Mouse (Mus musculus) forebrain, embryonic 13.5 days (tissue): Measurements from ENCODE around the gene Rgs10. TPM values are rescaled to one million over a fixed set of nuclear protein-coding genes. Genes with fewer than 3 reads are reported as not detected.
"Not testable (repeated sequence)": the region's sequence is repeated elsewhere in the genome, so short reads cannot be mapped to it uniquely, and the experiment has no call there.

Source experiments
- ATAC-seq: fragments of 200-750 bp; cut with Nextera tagmentation; 2 replicates; pipeline ENCODE4 v1.8.0; 2017
- H3K27ac ChIP-seq: fragments of 300-500 bp; sonication (generic); 2 replicates; pipeline ENCODE4 v1.5.1; 2015; ENCODE audit warnings: inconsistent platforms, mild to moderate bottlenecking, moderate library complexity
- H3K27me3 ChIP-seq: fragments of 300-500 bp; sonication (generic); 2 replicates; pipeline ENCODE4 v1.6.1; 2015; ENCODE audit warnings: mild to moderate bottlenecking, inconsistent platforms
- H3K36me3 ChIP-seq: fragments of 300-500 bp; sonication (generic); 2 replicates; pipeline ENCODE4 v1.6.1; 2015; ENCODE audit warnings: mild to moderate bottlenecking, inconsistent platforms; ENCODE audit not compliant: poor library complexity, severe bottlenecking
- H3K4me1 ChIP-seq: fragments of 300-500 bp; sonication (generic); 2 replicates; pipeline ENCODE4 v1.6.1; 2015; ENCODE audit warnings: inconsistent platforms
- H3K4me2 ChIP-seq: fragments of 300-500 bp; sonication (generic); 2 replicates; pipeline ENCODE4 v1.6.1; 2015; ENCODE audit warnings: inconsistent platforms, mild to moderate bottlenecking, moderate library complexity
- H3K4me3 ChIP-seq: fragments of 300-500 bp; sonication (generic); 2 replicates; pipeline ENCODE4 v1.5.1; 2015; ENCODE audit warnings: mild to moderate bottlenecking, inconsistent platforms
- H3K9ac ChIP-seq: fragments of 300-500 bp; sonication (generic); 2 replicates; pipeline ENCODE4 v1.6.1; 2015; ENCODE audit warnings: mild to moderate bottlenecking, inconsistent platforms
- H3K9me3 ChIP-seq: fragments of 300-500 bp; sonication (generic); replicated peaks from 2 replicates; pipeline ENCODE4 v1.6.1; 2016; ENCODE audit warnings: inconsistent platforms
- WGBS: fragments of 180-500 bp; shearing (Covaris S2); methylation state at CpG from one replicate; pipeline ENCODE4 v1.1.7; 2015; 5-methylcytosine and 5-hydroxymethylcytosine counted together
- polyA plus RNA-seq: library from polyadenylated mRNA; unstranded; fragments of >200 nt; fragmentation: Nextera tagmentation; extraction: Ambion mirVana; gene quantifications from 2 replicates; pipeline ENCODE4 v1.2.1, GENCODE M21; 2015

Rgs10 gene
- polyA plus RNA-seq, 1 experiment from 2014 or later: 11.5 TPM

GRCm38 (mm10) chr7:128346991-128347390 is 71.6 kb downstream of the Rgs10 start:
- H3K9ac ChIP-seq: no peak overlapping the region
- H3K4me3 ChIP-seq: no peak overlapping the region
- WGBS: 78% methylated on average over 8 of the region's 8 CpGs
- ATAC-seq: no peak
- H3K27me3 ChIP-seq: no peaks in the 10 kb centered on the region
- no peaks in the 10 kb centered on the region for H3K36me3 ChIP-seq
- no peak overlapping the region for H3K27ac ChIP-seq
- peaks cover 6% of the 10 kb centered on the region for H3K4me1 ChIP-seq
- no peaks in the 10 kb centered on the region for H3K9me3 ChIP-seq
- no peak overlapping the region for H3K4me2 ChIP-seq

- Histone ChIP-seq H3K27ac (no peak overlapping the region), H3K9me3 (no peaks in the 10 kb centered on the region), H3K4me2 (no peak overlapping the region), H3K4me1 (peaks cover 6% of the 10 kb centered on the region), H3K4me3 (no peak overlapping the region), H3K9ac (no peak overlapping the region), H3K36me3 (no peaks in the 10 kb centered on the region), H3K27me3 (no peaks in the 10 kb centered on the region)
- ATAC-seq: no peak
- 75% methylated on average over 2 of the region's 2 CpGs for WGBS
These were observed 72.0 kb downstream of the Rgs10 start for GRCm38 (mm10) chr7:128346522-128346921.

- no peak overlapping the region for H3K9ac ChIP-seq
- H3K4me2 ChIP-seq: no peak overlapping the region
- H3K9me3 ChIP-seq: no peaks in the 10 kb centered on the region
- peaks cover 6% of the 10 kb centered on the region for H3K4me1 ChIP-seq
- H3K27me3 ChIP-seq: no peaks in the 10 kb centered on the region
- no peak overlapping the region for H3K27ac ChIP-seq
- H3K4me3 ChIP-seq: no peak overlapping the region
- no peak for ATAC-seq
- WGBS: 87% methylated on average over 6 of the region's 6 CpGs
- H3K36me3 ChIP-seq: no peaks in the 10 kb centered on the region
These were observed 72.9 kb downstream of the Rgs10 start for GRCm38 (mm10) chr7:128345691-128346090.

- H3K9ac ChIP-seq: no peak overlapping the region
- 70% methylated on average over 6 of the region's 6 CpGs for WGBS
These were observed 73.5 kb downstream of the Rgs10 start for GRCm38 (mm10) chr7:128344928-128345653.

GRCm38 (mm10) chr7:128344488-128344887 is 74.1 kb downstream of the Rgs10 start:
- Histone ChIP-seq H3K4me3 (no peak overlapping the region), H3K9me3 (no peaks in the 10 kb centered on the region), H3K4me1 (peaks cover 6% of the 10 kb centered on the region), H3K27me3 (no peaks in the 10 kb centered on the region), H3K4me2 (no peak overlapping the region), H3K27ac (no peak overlapping the region), H3K36me3 (no peaks in the 10 kb centered on the region), H3K9ac (no peak overlapping the region)
- WGBS: 88% methylated on average over 7 of the region's 7 CpGs
- no peak for ATAC-seq

More at GRCm38 (mm10) chr7:128344928-128345653, 73.5 kb downstream of the Rgs10 start:
- Histone ChIP-seq H3K4me3 (no peak overlapping the region), H3K36me3 (no peaks in the 10 kb centered on the region), H3K4me2 (no peak overlapping the region), H3K4me1 (peaks cover 6% of the 10 kb centered on the region), H3K9me3 (no peaks in the 10 kb centered on the region), H3K27ac (no peak overlapping the region), H3K27me3 (no peaks in the 10 kb centered on the region)
- ATAC-seq: peak; percentile 58

- WGBS: 91% methylated on average over 7 of the region's 10 CpGs
- not testable (repeated sequence) for H3K9ac ChIP-seq, H3K4me3 ChIP-seq, H3K27ac ChIP-seq, ATAC-seq, H3K9me3 ChIP-seq, H3K36me3 ChIP-seq, H3K4me1 ChIP-seq, H3K4me2 ChIP-seq, H3K27me3 ChIP-seq
These were observed 75.9 kb downstream of the Rgs10 start for GRCm38 (mm10) chr7:128342691-128343090.

- H3K27me3 ChIP-seq, H3K9ac ChIP-seq, H3K4me1 ChIP-seq, H3K4me3 ChIP-seq, H3K4me2 ChIP-seq, ATAC-seq, H3K27ac ChIP-seq, H3K9me3 ChIP-seq, H3K36me3 ChIP-seq: not testable (repeated sequence)
- WGBS: 83% methylated on average over 9 of the region's 9 CpGs
These were observed 78.2 kb downstream of the Rgs10 start for GRCm38 (mm10) chr7:128340321-128340720.

- WGBS: 94% methylated on average over 1 of the region's 1 CpGs
- H3K9me3 ChIP-seq: no peaks in the 10 kb centered on the region; the same call in none of the 2 replicates
- no peak overlapping the region for H3K4me3 ChIP-seq
- H3K27me3 ChIP-seq: no peaks in the 10 kb centered on the region
- ATAC-seq: no peak
- H3K4me2 ChIP-seq: no peak overlapping the region
- no peaks in the 10 kb centered on the region for H3K4me1 ChIP-seq
- no peaks in the 10 kb centered on the region for H3K36me3 ChIP-seq
- H3K27ac ChIP-seq: no peak overlapping the region
- H3K9ac ChIP-seq: no peak overlapping the region
These were observed 85.7 kb downstream of the Rgs10 start for GRCm38 (mm10) chr7:128332896-128333295.

GRCm38 (mm10) chr7:128330981-128331380 is 87.6 kb downstream of the Rgs10 start:
- Histone ChIP-seq H3K4me3 (no peak overlapping the region), H3K27ac (no peak overlapping the region; the same call in 1 of the 2 replicates), H3K4me2 (no peak overlapping the region)

GRCm38 (mm10) chr7:128324977-128325376 is 93.6 kb downstream of the Rgs10 start:
- 86% methylated on average over 1 of the region's 1 CpGs for WGBS
- H3K4me1 ChIP-seq: no peaks in the 10 kb centered on the region
- H3K4me3 ChIP-seq: no peak overlapping the region
- no peak overlapping the region for H3K4me2 ChIP-seq
- H3K9ac ChIP-seq: no peak overlapping the region
- no peaks in the 10 kb centered on the region for H3K9me3 ChIP-seq
- no peaks in the 10 kb centered on the region for H3K36me3 ChIP-seq
- H3K27ac ChIP-seq: no peak overlapping the region
- no peak for ATAC-seq
- H3K27me3 ChIP-seq: no peaks in the 10 kb centered on the region

More at GRCm38 (mm10) chr7:128330981-128331380, 87.6 kb downstream of the Rgs10 start:
- Histone ChIP-seq H3K27me3 (no peaks in the 10 kb centered on the region), H3K4me1 (no peaks in the 10 kb centered on the region), H3K36me3 (no peaks in the 10 kb centered on the region), H3K9me3 (no peaks in the 10 kb centered on the region), H3K9ac (no peak overlapping the region)
- WGBS: 73% methylated on average over 9 of the region's 9 CpGs
- ATAC-seq: no peak

Other genes starting within 250 kb of the Rgs10 start
- 0.55 TPM in 1 of 2 replicates, not detected in the other for gene Cox6a2, start 212.4 kb downstream of the Rgs10 start, polyA plus RNA-seq
- gene Armc5, start 181.4 kb downstream of the Rgs10 start, polyA plus RNA-seq: 11.0 and 12.2 TPM in 2 replicates
- 9.5 and 11.3 TPM in 2 replicates for gene 9130023H24Rik, start 180.7 kb downstream of the Rgs10 start, polyA plus RNA-seq
- gene Tgfb1i1, start 171.9 kb downstream of the Rgs10 start, polyA plus RNA-seq: 13.6 and 14.5 TPM in 2 replicates
- not detected in 2 replicates for gene Slc5a2, start 153.1 kb downstream of the Rgs10 start, polyA plus RNA-seq
- gene BC017158, start 120.6 kb downstream of the Rgs10 start, polyA plus RNA-seq: 11.4 and 12.1 TPM in 2 replicates
- gene Tial1, start 43.0 kb upstream of the Rgs10 start, polyA plus RNA-seq: 36.5 and 36.6 TPM in 2 replicates
- gene Bag3, start 104.9 kb upstream of the Rgs10 start, polyA plus RNA-seq: 1.9 and 2.1 TPM in 2 replicates
- 185 and 204 TPM in 2 replicates for gene Inpp5f, start 192.6 kb upstream of the Rgs10 start, polyA plus RNA-seq